Mouse (Mus musculus) heart, embryonic 16.5 days (tissue): Measurements from ENCODE around the gene Mboat2. TPM values are rescaled to one million over a fixed set of nuclear protein-coding genes. Genes with fewer than 3 reads are reported as not detected.

Source experiments
- ATAC-seq: fragments of 200-750 bp; cut with Nextera tagmentation; replicated peaks from 2 replicates; pipeline ENCODE4 v1.8.0; 2017; ENCODE audit warnings: moderate number of reproducible peaks; ENCODE audit not compliant: insufficient read depth, low FRiP score; ENCODE audit errors: extremely low read depth
- H3K27ac ChIP-seq: fragments of 300-500 bp; sonication (generic); 2 replicates; pipeline ENCODE4 v1.5.1; 2014; ENCODE audit warnings: mild to moderate bottlenecking, low read length, control low read depth, moderate library complexity
- H3K27me3 ChIP-seq: fragments of 300-500 bp; sonication (generic); 2 replicates; pipeline ENCODE4 v1.6.1; 2014; ENCODE audit warnings: low read length, mixed read lengths; ENCODE audit not compliant: control insufficient read depth, insufficient read depth
- H3K36me3 ChIP-seq: fragments of 300-500 bp; sonication (generic); 2 replicates; pipeline ENCODE4 v1.6.1; 2014; ENCODE audit not compliant: control insufficient read depth, insufficient read depth
- H3K4me1 ChIP-seq: fragments of 300-500 bp; sonication (generic); 2 replicates; pipeline ENCODE4 v1.6.1; 2014; ENCODE audit warnings: low read length, mixed read lengths; ENCODE audit not compliant: control insufficient read depth, insufficient read depth
- H3K4me2 ChIP-seq: fragments of 300-500 bp; sonication (generic); 2 replicates; pipeline ENCODE4 v1.6.1; 2014; ENCODE audit warnings: low read depth, mild to moderate bottlenecking, control low read depth, low read length
- H3K4me3 ChIP-seq: fragments of 300-500 bp; sonication (generic); 2 replicates; pipeline ENCODE4 v1.5.1; 2014; ENCODE audit warnings: mild to moderate bottlenecking, control low read depth, low read length
- H3K9ac ChIP-seq: fragments of 300-500 bp; sonication (generic); 2 replicates; pipeline ENCODE4 v1.6.1; 2014; ENCODE audit warnings: low read length, control low read depth
- H3K9me3 ChIP-seq: fragments of 300-500 bp; sonication (generic); replicated peaks from 2 replicates; pipeline ENCODE4 v1.6.1; 2016; ENCODE audit warnings: low read length; ENCODE audit not compliant: control insufficient read depth
- WGBS: fragments of 180-500 bp; shearing (Covaris S2); extraction: QIAGEN DNeasy Blood & Tissue Kit; methylation state at CpG from one replicate; pipeline ENCODE4 v1.1.7; 2014; 5-methylcytosine and 5-hydroxymethylcytosine counted together
- polyA plus RNA-seq: library from polyadenylated mRNA; unstranded; fragments of >200 nt; fragmentation: Nextera tagmentation; extraction: Ambion mirVana; gene quantifications from 2 replicates; pipeline ENCODE4 v1.2.1, GENCODE M21; 2015

Gene Mboat2
- 28.8 and 29.9 TPM in 2 replicates for polyA plus RNA-seq

DNA sequence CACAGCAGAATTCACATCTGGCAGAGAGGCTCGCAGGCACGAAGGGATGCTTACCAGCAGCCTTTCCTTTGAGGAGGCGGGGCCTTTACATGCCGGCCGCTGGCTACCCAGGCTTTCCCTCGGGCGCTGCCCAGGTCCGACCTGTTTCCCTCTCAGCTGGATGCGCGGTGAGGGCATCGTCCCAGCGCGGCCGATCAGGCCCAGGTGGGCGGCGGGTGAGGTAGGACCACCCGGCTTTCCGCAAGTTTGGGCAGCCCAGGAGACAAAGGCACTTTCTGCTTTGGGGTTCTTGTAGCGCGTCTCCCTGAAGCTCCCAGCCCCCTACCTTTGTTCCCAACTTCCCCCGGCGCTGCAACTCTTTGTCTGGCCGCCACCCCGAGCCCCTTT is at the start of gene Mboat2:
Mboat2 (plus strand) TSS at position 114 of the 387 bp plus-strand sequence.
- Histone ChIP-seq H3K4me1 (peaks cover 20% of the 10 kb centered on the region), H3K4me2 (peak within 1 kb of the TSS; percentile 72), H3K9ac (peak within 1 kb of the TSS; percentile 94), H3K27ac (peak within 1 kb of the TSS; percentile 92), H3K36me3 (no peaks in the 10 kb centered on the region), H3K27me3 (no peaks in the 10 kb centered on the region), H3K4me3 (peak within 1 kb of the TSS; percentile 81), H3K9me3 (no peaks in the 10 kb centered on the region)
- ATAC-seq = peak; percentile 21
- WGBS = under 1% methylated on average over 24 of the region's 24 CpGs

DNA sequence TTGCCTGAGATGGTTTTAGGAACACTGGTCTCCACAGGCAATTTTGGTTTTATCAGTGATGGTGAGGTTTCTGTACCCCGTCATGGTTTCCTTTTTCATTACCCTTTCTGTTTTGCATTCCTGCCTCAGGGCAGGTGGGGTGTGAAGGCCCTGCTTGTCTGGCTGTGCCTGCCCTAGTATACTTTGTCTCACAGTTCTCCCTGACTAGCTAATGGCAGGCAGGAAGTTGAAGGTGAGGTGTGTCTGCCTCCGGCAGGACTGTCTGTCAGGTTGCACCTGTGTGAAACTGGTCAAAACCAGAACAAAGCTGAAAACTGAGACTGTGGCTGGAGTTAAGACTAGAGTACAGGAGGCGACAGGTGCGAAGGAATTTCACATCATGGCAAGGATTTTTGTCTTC is 46.9 kb upstream of the Mboat2 start:
- no peaks in the 10 kb centered on the region for H3K9me3 ChIP-seq
- no peak overlapping the region for H3K4me2 ChIP-seq
- no peaks in the 10 kb centered on the region for H3K36me3 ChIP-seq
- H3K4me1 ChIP-seq = peaks cover 3% of the 10 kb centered on the region; the same call in 1 of the 2 replicates
- H3K4me3 ChIP-seq = no peak overlapping the region
- H3K27me3 ChIP-seq = no peaks in the 10 kb centered on the region
- H3K27ac ChIP-seq = no peak overlapping the region
- ATAC-seq = no peak
- H3K9ac ChIP-seq = no peak overlapping the region
- WGBS = 68% methylated on average over 4 of the region's 4 CpGs

DNA sequence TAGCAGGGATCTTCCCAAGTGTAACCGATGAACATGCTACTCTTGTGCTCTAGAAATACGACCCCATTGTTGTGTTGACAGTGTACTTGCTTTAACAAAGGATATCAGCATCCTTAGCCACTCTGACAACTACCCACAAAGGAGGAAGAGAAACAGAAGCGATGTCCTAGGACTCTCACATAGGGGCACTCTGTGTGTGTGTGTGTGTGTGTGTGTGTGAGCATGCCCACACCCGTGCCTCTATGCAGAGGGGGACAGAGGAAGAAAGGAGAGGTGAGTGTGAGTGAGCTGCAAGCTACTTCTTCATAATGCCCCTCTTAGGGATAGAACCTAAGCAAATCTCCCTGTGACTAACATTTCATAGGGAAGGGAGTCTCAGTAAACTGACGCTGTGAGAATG is 44.8 kb upstream of the Mboat2 start:
- H3K9me3 ChIP-seq = no peaks in the 10 kb centered on the region
- no peaks in the 10 kb centered on the region for H3K27me3 ChIP-seq
- no peak overlapping the region for H3K9ac ChIP-seq
- no peak for ATAC-seq
- H3K27ac ChIP-seq = no peak overlapping the region
- no peaks in the 10 kb centered on the region for H3K4me1 ChIP-seq
- 61% methylated on average over 5 of the region's 5 CpGs for WGBS
- H3K36me3 ChIP-seq = no peaks in the 10 kb centered on the region
- no peak overlapping the region for H3K4me2 ChIP-seq
- no peak overlapping the region for H3K4me3 ChIP-seq

DNA sequence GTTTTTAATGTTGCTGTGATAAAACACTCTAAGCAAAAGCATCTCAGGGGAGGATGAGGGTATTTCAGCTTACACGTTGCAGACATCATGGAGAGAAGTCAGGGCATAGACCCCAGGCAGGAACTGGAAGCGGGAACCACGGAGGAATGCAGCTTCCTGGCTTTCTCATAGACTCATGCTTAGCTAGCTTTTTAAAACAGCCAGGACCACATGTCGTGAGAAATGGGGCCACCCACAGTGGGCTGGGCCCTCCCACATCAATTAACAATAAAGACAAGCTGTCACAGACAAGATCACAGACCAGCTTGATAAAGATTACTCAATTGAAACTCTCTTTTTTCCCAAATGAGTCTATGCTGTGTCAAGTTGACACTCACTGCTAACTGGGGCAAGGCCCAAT is 44.4 kb upstream of the Mboat2 start:
- no peak for ATAC-seq
- WGBS = 36% methylated on average over 4 of the region's 4 CpGs
- no peaks in the 10 kb centered on the region for H3K36me3 ChIP-seq
- H3K27ac ChIP-seq = no peak overlapping the region
- H3K4me2 ChIP-seq = no peak overlapping the region
- H3K4me1 ChIP-seq = no peaks in the 10 kb centered on the region
- H3K27me3 ChIP-seq = no peaks in the 10 kb centered on the region
- H3K9me3 ChIP-seq = no peaks in the 10 kb centered on the region
- H3K9ac ChIP-seq = no peak overlapping the region
- H3K4me3 ChIP-seq = no peak overlapping the region

DNA sequence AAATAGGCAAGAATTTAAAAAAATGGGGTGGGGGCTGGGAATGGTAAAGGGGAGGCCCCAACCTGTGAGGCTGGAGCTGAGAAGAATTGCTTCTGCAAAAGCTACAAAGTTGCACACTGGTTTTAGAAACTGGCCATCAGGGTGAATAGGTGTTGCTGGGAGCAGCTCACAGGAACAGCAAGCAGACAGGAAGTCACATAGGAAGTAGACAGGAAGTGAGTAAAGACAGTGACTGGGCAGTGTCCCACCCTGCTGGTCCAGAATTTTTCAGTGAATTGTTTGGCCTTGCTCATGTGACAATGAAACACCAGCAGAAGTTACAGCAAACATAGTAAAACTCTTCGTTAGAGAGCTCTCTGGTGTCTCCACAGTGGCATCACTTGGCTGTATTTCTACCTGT is 41.0 kb upstream of the Mboat2 start:
- Histone ChIP-seq H3K9me3 (no peaks in the 10 kb centered on the region), H3K4me3 (no peak overlapping the region), H3K27ac (no peak overlapping the region), H3K36me3 (no peaks in the 10 kb centered on the region), H3K27me3 (no peaks in the 10 kb centered on the region), H3K9ac (no peak overlapping the region), H3K4me2 (no peak overlapping the region), H3K4me1 (no peaks in the 10 kb centered on the region)
- no peak; the same call in 1 of the 2 replicates for ATAC-seq
- WGBS = 78% methylated on average over 1 of the region's 1 CpGs

DNA sequence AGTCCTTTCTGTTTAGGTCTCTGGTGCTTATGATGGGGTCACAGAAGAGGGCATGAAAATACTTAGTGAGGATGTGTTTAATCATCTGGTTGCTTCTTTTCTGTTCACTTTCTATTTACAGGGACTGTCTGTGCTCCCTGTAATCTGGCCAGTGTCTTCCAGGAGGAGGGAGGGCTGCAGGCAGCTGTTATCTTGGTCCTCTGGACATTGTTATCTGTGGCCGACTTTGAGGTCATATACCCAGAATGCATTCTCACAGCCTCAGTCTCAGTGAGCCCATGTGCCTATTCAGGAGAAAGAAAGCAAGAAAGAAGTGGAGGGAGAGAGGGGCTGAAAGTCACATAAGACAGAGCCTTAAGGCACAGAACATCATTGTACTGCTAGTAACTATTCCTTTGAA is 19.4 kb upstream of the Mboat2 start:
- Histone ChIP-seq H3K4me3 (no peak overlapping the region), H3K9me3 (no peaks in the 10 kb centered on the region), H3K9ac (no peak overlapping the region), H3K27me3 (no peaks in the 10 kb centered on the region), H3K36me3 (no peaks in the 10 kb centered on the region), H3K4me1 (peaks cover 6% of the 10 kb centered on the region), H3K27ac (no peak overlapping the region), H3K4me2 (no peak overlapping the region)
- ATAC-seq = peak; percentile 49; the same call in 1 of the 2 replicates
- 10% methylated on average over 1 of the region's 1 CpGs for WGBS

DNA sequence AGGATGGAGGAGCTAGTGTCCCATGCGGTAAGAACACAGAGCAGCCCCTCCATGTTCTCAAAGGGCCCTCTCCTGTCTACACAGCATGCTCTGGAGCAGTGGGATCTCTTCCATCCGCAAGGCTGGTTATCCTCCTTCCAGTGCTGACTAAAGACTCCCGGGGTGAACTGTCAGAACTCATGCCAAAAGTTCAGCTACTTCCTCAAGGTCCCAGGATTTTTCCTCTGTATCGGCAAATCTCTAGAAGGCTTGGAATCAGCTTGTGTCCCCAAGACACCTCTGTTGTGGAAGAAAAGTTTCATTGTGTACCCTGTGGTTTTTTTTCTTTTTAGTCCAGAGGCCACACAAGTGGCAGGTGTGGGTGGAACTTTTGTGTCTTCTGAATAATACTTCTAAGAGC is 18.8 kb upstream of the Mboat2 start:
- H3K9me3 ChIP-seq = no peaks in the 10 kb centered on the region
- no peaks in the 10 kb centered on the region for H3K36me3 ChIP-seq
- peaks cover 6% of the 10 kb centered on the region for H3K4me1 ChIP-seq
- H3K27me3 ChIP-seq = no peaks in the 10 kb centered on the region
- 53% methylated on average over 4 of the region's 4 CpGs for WGBS
- H3K4me2 ChIP-seq = no peak overlapping the region
- H3K27ac ChIP-seq = no peak overlapping the region
- no peak for ATAC-seq
- H3K9ac ChIP-seq = no peak overlapping the region
- no peak overlapping the region for H3K4me3 ChIP-seq

DNA sequence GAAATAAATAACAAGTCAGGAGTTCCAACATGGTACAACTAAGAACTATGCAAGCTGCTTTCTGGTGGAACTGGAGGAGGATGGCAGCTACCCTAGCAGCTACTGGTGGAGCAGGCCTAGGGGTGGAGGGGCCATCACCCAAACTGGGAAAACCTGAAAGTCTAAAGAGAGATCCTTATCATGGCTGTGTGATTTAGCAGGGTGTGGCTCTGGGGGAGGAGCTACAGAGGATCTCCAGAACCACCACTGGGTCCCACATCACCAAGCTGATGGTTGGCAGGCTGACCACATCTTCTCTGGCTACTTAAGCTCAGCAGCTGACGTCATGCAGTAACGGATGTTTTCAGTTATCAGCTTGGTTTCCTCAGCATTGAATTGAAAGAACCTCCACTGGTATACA is 7.8 kb upstream of the Mboat2 start:
- Histone ChIP-seq H3K36me3 (no peaks in the 10 kb centered on the region), H3K27me3 (no peaks in the 10 kb centered on the region), H3K4me2 (no peak overlapping the region), H3K9me3 (no peaks in the 10 kb centered on the region), H3K27ac (no peak overlapping the region), H3K4me1 (no peaks in the 10 kb centered on the region; the same call in 1 of the 2 replicates), H3K9ac (no peak overlapping the region), H3K4me3 (no peak overlapping the region)
- 61% methylated on average over 2 of the region's 2 CpGs for WGBS
- no peak for ATAC-seq

DNA sequence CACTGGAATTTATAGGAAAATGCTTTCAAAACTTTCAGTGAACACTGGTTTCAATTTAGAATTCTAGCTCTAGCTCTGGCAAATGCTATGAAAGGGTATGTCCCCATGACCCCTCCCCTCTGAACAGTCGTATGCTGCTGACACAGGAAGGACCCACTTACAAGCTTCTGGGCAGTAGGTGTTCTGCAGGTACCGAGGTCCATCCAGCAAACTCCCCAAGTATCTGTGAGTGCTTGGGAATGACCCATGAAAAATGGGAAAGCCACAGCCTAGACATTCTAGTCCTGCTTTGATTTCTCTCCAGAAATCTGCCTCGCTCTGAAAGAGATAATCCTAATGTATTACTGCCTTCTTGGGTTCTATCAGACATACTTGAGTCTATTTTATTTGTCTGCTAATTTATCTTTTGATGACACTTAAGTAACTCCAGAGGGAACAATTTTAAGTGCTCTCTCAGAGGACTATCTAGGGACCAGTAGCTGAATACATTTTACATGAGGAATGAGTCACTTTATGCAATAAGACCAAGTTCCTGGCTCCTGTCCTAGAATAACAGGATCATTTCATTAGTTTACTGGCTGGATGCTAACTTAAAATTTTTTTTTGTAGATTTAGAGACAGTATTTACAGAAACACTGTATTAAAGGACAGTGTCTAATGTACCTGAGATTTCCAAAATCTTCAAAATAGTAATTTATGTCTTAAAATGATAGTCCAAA is 6.9 kb upstream of the Mboat2 start:
- H3K9ac ChIP-seq = no peak overlapping the region
- H3K36me3 ChIP-seq = no peaks in the 10 kb centered on the region
- no peaks in the 10 kb centered on the region; the same call in 1 of the 2 replicates for H3K4me1 ChIP-seq
- no peak for ATAC-seq
- no peak overlapping the region for H3K4me2 ChIP-seq
- no peak overlapping the region for H3K4me3 ChIP-seq
- H3K27me3 ChIP-seq = no peaks in the 10 kb centered on the region
- no peak overlapping the region for H3K27ac ChIP-seq
- 74% methylated on average over 3 of the region's 3 CpGs for WGBS
- H3K9me3 ChIP-seq = no peaks in the 10 kb centered on the region
